Mouse (Mus musculus) adipocyte (in vitro differentiated cells): ENCODE data around the gene Mag.

Experiments
- DNase-seq: peaks from one replicate; pipeline ENCODE4 v3.0.0-alpha.2; 2016; ENCODE audit warnings: low spot score

Gene Mag

GRCm38 (mm10) chr7:30873083-30873482, 41.6 kb downstream of the Mag start:
- DNase-seq, result peak; percentile 30

GRCm38 (mm10) chr7:30863386-30863785, 51.3 kb downstream of the Mag start:
- no peak for DNase-seq

- no peak for DNase-seq
Observed at GRCm38 (mm10) chr7:30861464-30861863, 53.2 kb downstream of the Mag start, which contains the start of gene Ffar1. Gene Ffar1 (minus strand): TSS chr7:30861564.

- DNase-seq, result peak; percentile 42
Observed at GRCm38 (mm10) chr7:30859635-30860402, 54.9 kb downstream of the Mag start.

GRCm38 (mm10) chr7:30859290-30859634, 55.4 kb downstream of the Mag start:
- DNase-seq, result peak; percentile 81

GRCm38 (mm10) chr7:30857746-30858145, 56.9 kb downstream of the Mag start:
- no peak for DNase-seq

GRCm38 (mm10) chr7:30856078-30856477, 58.6 kb downstream of the Mag start, which contains the start of gene Ffar3:
Gene Ffar3 (minus strand): TSS chr7:30856178.
- DNase-seq, result no peak

- DNase-seq, result no peak
Observed at GRCm38 (mm10) chr7:30851421-30851820, 63.3 kb downstream of the Mag start.
